Mouse (Mus musculus) brown adipose tissue, adult 24 weeks (tissue): ENCODE measurements at regions not wholly inside any gene's neighbourhood (a gene's known extent, or its start where the extent isn't known, plus 50 kb on each side); places are given as distances from the start of the nearest gene placed in this dataset.

Source experiments
- H3K27ac ChIP-seq: fragments of 200-500 bp; replicated peaks from 2 replicates; pipeline ENCODE4 v1.5.1; 2012; ENCODE audit warnings: low read depth, mild to moderate bottlenecking, low read length
- H3K4me1 ChIP-seq: fragments of 200-500 bp; 2 replicates; pipeline ENCODE4 v1.6.1; 2012; ENCODE audit warnings: low read length, mixed read lengths; ENCODE audit not compliant: control insufficient read depth, insufficient read depth, insufficient read length
- H3K4me3 ChIP-seq: fragments of 200-500 bp; 2 replicates; pipeline ENCODE4 v1.5.1; 2012; ENCODE audit warnings: low read depth, mild to moderate bottlenecking, low read length, moderate library complexity; ENCODE audit not compliant: insufficient read depth

DNA sequence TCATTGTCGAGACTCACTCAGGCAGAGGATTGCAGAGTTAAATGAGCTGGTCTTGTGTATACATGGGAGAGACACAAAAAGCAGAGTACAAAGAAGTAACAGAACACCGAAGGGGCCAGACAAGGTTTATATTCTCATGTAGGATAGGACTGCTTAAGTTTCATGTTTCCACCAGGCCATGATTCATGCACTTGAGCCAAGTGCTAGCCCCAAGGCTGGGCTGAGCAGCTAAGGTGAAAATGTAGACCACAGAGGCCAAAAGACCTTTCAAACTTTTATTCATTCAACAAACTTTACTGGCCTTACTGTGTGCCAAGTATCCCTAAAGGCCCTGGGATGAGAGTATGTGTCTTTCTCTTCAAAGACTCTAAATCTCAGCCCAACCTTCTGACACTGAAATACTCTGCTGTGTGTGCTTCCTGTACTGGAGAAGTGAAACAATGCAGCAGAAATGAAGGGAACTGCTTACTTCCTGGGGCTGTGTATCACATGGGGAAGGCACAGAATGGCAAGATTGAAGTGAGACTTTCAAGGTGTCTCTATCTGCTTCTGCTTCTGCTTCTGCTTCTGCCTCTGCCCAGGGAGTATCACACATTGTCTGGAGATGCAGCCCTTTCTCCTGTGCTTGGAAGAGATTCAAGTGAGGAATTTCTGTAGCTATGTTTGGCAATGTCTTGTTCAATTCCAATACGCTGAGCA is 79.3 kb upstream of the Arhgap5 start:
- Histone ChIP-seq H3K27ac (no peak overlapping the region), H3K4me3 (no peak overlapping the region), H3K4me1 (no peaks in the 10 kb centered on the region)

DNA sequence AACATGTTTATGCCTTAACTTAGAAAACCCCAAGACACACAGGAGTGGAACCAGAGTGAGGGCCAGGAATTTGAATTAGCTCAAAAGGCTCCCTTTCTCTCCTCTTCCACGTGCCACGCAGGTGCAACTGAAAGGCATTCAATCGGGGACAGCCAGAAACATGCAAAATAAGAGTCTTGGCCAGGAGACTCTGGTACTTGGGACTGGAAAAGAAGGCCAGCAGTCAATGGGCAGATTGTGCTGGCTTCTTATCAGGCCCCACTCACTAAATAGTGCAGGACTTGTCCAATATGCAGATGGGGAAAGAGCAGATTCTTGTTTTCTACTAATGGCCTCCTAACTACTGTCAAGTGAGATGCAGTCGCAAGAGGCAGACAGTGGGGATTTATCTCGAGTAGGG is 73.8 kb upstream of the Arhgap5 start:
- Histone ChIP-seq H3K27ac (no peak overlapping the region), H3K4me1 (no peaks in the 10 kb centered on the region), H3K4me3 (no peak overlapping the region)

DNA sequence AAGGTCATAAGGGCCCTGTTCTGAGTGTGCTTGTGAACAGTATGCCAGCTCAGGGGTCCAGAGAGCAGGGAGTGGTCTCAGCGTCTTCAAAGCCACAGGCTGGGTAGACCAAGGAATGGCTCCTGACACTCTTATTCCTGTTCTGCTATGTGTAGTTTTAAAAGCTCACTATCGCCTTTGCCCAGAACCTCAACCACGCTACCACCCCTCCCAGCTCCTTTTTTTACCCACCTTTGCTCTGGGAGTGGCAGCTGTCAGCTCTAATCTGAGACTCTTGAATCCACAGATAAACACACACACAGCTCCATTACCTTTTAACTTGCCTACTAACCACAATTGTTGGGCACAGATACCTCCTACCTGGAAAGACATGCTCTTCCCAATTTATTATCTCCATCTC is 71.8 kb upstream of the Arhgap5 start:
- Histone ChIP-seq H3K27ac (no peak overlapping the region), H3K4me3 (no peak overlapping the region), H3K4me1 (no peaks in the 10 kb centered on the region)

DNA sequence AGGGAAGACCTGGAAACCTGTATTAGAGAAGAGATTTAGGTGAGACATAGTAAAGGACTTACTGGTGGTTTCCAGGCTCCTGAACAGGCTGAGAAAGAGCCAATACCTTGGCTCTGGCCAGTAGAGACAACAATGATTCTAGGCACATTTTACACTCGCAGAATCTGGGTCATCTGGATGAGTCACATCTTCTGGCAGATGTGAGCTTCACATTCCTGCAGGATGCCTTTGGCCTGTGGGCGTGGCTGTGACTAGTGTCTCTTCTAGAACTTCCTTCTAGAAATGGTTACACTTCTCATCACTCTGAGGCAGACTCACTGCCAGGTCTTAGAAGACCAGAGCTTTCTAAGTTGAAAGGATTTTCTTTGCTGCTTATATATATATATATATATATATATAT is 69.8 kb upstream of the Arhgap5 start:
- Histone ChIP-seq H3K27ac (no peak overlapping the region), H3K4me1 (0 out of 2 replicates have a peak, but pooled peaks cover 5% of the 10 kb centered on the region)

DNA sequence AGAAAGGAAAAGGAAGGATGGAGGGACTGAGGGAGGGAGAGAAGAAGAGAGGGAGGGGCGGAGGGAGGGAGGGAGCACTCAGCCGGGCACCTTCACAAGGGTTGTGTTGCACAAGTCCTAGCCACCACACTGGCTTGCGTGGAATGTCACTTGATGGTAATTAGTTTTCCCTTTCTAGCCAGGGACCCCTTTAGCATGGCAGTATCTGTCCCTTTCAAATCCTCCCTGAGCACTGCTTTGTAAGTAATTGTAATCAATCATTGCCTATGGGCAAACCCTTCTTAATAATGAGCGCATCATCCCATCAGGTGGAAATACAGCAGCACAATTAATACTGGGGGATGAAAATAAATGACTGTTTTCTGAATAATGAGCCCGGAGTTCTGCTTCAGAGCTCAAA is 68.5 kb upstream of the Arhgap5 start:
- Histone ChIP-seq H3K27ac (no peak overlapping the region), H3K4me1 (0 out of 2 replicates have a peak, but pooled peaks cover 5% of the 10 kb centered on the region), H3K4me3 (no peak overlapping the region)

More for the DNA sequence above, 69.8 kb upstream of the Arhgap5 start:
- no peak overlapping the region for H3K4me3 ChIP-seq

DNA sequence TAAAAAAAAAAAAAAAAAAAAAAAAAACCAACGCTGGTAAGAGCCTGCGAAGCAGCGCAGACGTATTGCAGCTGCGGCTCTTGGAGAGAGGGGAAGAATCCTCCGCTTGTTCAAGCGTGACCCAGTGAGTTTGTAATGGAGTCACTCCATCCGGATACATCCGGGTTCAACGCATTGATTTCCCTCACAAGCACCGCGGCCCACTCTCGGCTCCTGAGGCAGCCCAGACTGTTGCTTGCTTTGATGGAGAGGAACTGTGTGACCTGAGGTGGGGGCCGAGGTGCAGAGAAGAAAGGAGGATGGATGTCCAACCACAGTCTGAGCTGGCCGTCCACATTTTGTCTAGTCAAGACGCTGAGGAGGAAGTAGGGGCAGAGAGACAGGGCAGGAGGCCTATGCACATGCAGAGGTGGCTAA is 68.0 kb upstream of the Arhgap5 start:
- Histone ChIP-seq H3K4me3 (no peak overlapping the region), H3K4me1 (0 out of 2 replicates have a peak, but pooled peaks cover 5% of the 10 kb centered on the region), H3K27ac (no peak overlapping the region)

DNA sequence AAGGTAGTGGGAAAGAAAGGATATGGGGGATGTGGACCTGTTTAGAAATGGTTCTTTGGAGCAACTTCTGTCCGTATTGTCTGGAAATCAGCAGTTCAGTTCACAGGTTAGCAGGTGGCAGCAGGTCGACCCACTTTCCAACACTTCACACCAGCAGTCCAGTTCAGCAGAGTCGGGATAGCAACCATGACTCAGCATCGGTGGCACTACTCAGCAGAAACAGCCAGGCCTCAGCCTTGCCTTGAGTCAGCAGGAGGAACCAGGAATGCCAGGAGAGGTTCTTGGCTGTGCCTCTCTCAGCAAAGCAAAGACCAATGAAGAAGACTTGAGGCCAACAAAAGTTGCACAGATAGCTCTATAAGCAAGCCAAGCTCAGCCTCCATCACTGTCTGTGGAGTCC is 66.8 kb upstream of the Arhgap5 start:
- H3K4me3 ChIP-seq, result no peak overlapping the region
- H3K4me1 ChIP-seq, result 0 out of 2 replicates have a peak, but pooled peaks cover 5% of the 10 kb centered on the region
- H3K27ac ChIP-seq, result no peak overlapping the region

DNA sequence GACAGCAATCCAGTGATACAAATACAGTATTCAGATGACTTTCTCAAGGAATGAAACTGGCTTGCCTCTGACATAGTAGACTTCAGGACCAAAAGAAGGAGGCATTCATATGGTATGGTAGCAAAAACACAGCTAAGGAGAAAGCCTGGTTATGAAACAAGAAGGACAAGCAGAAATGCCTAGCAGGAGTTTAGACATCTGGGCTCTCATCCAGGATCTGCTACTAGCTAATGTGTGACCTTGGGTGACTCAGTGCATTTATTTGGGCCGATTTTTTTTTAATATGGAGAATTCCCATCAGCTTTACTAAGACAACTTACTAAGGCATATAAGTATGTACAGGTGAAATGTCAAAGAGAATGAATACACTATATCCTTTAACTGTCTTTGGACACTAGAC is 64.5 kb upstream of the Arhgap5 start:
- H3K4me1 ChIP-seq, result 0 out of 2 replicates have a peak, but pooled peaks cover 5% of the 10 kb centered on the region
- no peak overlapping the region for H3K4me3 ChIP-seq
- H3K27ac ChIP-seq, result no peak overlapping the region; the same call in 1 of the 2 replicates

DNA sequence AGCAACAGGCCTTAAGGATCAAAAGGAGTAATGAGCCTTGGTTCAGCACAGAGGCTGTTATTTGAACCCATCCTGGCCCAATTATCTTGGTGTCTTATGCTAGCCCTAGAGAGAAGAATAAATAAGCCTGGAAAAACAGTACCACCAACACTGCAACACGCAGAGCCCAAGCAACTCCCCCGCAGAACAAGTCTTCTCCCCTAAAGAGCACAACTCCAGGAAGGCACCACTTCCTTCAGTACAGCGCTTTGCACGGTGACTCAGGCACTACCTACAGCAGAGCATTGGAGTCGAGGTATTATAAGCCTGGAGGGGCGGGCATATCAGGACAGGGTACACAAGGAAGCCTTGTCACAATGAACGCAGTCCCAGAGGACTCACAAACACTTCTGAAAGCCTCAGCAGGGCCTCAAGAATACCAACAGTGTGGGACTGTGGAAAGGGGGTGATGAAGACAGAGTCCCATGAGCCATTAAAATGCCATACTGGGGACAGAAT is 62.9 kb upstream of the Arhgap5 start:
- no peak overlapping the region for H3K4me3 ChIP-seq
- 0 out of 2 replicates have a peak, but pooled peaks cover 5% of the 10 kb centered on the region for H3K4me1 ChIP-seq
- no peak overlapping the region for H3K27ac ChIP-seq

DNA sequence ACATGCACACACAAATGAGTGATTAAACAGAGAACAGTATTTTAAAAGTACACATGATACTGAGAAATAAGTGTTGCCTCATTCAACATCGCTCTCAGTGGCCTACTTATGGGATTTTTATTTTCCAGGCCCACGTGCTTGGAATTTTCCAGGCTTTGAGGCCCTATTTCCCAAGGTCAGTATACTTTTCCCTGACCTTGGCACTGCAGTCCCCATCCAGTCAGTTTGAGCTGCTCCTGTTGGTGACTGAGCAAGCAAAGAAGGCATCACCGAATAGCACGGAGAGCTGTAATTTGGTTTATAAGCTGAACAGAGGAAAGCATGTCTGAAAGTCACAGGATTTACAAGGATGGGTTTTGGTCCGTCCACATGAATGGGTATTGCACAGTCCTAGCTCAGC is 61.4 kb upstream of the Arhgap5 start:
- Histone ChIP-seq H3K4me1 (0 out of 2 replicates have a peak, but pooled peaks cover 5% of the 10 kb centered on the region), H3K27ac (no peak overlapping the region), H3K4me3 (no peak overlapping the region)

DNA sequence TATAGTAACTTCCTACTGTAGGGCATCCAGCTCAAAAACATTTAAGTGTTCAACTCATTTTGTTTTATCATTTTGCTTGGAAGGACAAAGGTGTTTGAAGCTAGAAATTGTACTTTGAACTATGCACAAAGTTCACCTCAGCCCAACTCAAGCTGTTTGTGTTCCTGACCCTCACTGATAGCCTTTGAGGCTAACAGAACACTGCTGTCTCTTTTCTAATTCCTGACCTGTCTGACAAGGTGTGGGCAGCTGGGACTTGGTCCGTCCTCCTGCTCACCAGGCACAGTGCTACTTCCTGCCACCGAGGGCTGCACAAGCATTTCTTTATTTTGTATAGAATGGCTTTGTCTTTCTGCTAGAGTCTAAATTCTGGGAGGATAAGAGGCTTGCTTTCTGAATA is 58.0 kb upstream of the Arhgap5 start:
- H3K27ac ChIP-seq, result no peak overlapping the region
- no peak overlapping the region for H3K4me3 ChIP-seq
- no peaks in the 10 kb centered on the region for H3K4me1 ChIP-seq

DNA sequence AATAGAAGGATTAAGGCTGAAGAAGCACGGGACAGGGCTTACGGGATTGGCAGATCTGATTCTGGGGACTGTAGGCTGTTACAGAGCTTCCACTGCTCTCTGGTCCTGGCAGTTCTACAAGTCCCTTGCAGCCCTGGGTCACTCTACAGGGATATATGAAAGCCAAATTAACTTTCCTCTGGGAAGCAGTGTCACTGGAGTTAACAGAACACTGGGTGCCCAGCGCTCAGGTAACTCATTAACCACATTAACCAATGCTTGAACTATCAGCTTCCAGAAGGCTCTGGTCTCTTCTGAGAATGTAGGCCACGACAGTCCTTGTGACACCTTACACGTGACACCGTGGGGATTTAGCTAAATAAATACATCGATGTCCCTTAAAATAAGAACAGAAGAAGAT is 57.3 kb upstream of the Arhgap5 start:
- no peak overlapping the region for H3K27ac ChIP-seq
- H3K4me3 ChIP-seq, result no peak overlapping the region

DNA sequence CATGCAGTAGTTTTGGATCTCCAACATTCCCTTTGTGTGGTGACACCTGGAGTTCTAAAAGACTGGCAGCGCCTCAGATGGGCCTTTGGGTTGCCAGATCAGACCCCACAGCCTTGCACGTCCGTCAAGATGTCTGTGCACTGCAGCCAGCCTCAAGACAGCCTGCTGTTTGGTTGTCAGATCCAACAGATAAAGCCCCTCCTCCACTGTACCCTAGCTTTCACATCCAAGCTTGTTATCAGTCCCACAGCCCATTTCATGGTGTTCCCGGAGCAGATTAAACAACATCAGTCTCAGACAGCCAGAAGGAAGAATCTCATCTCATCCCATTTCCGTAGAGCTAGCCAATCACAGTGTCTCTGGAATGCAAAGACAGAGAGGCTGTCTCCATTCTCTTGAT is 56.3 kb upstream of the Arhgap5 start:
- no peak overlapping the region for H3K27ac ChIP-seq
- no peaks in the 10 kb centered on the region for H3K4me1 ChIP-seq
- H3K4me3 ChIP-seq, result no peak overlapping the region

More for the DNA sequence above, 57.3 kb upstream of the Arhgap5 start:
- no peaks in the 10 kb centered on the region for H3K4me1 ChIP-seq

DNA sequence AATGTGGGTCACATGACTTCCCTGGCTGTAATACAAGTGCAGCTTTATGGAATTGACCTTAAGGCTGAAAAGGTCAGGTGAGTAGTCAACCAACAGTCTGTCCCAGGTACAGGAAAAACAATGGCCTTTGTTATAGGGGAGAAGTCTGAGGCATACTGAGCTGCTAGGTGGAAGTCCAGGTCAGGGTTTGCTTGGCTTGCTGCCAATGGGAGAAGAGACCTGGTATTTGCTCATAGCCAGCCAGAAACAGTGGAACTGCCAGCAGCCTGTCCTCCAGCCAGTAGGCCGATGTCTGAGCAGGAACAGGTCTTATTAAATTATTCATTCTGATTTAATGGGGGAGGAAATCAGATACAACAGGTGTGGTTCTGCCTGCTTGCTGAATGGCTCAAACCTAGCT is 55.6 kb upstream of the Arhgap5 start:
- H3K27ac ChIP-seq, result no peak overlapping the region
- no peak overlapping the region for H3K4me3 ChIP-seq
- H3K4me1 ChIP-seq, result no peaks in the 10 kb centered on the region

DNA sequence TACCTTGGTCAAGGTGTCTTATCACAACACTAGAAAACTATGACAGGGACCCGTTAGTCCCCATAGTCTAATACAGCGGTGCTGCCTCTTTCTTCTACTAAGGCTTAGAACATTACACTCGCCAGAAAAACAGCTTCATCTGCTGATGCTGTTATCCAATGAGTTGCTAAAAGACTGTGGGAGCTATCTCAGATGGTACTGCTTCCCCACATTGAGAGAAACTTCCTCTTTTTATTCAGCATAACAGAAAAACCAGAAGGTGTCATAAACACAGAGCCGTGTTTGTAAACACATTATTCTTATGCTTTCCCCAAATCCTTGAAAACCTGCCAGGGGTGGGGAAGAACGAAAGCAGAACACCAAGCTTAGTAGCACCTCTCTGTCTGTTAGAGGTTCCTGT is 49.9 kb upstream of the Arhgap5 start:
- Histone ChIP-seq H3K4me3 (no peak overlapping the region), H3K27ac (no peak overlapping the region)

More for the DNA sequence above, 49.9 kb upstream of the Arhgap5 start:
- H3K4me1 ChIP-seq, result no peaks in the 10 kb centered on the region
